Mouse (Mus musculus) activated CD4-positive, CD25-positive, alpha-beta regulatory T cell, adult 4 months (primary cell): ENCODE measurements around the gene Isca2. TPM values are rescaled to one million over a fixed set of nuclear protein-coding genes. Genes with fewer than 3 reads are reported as not detected.

Experiments
- ATAC-seq: one replicate; pipeline ENCODE4 v1.8.0; 2017
- polyA plus RNA-seq, 2 experiments: library from polyadenylated mRNA; unstranded; fragments of 100-300 nt; shearing (Covaris generic); gene quantifications; one replicate each; pipeline ENCODE4 v1.2.1; 2017

Isca2 gene
- polyA plus RNA-seq: 100 to 1,000 TPM in 1 of 2 experiments, 10 to 100 TPM in 1; 96.4 to 138 TPM

- ATAC-seq: peak; percentile 97
Observed at GRCm38 (mm10) chr12:84772726-84773441, at the start of gene Isca2, which contains the start of gene Npc2. Gene Isca2 (plus strand): TSS chr12:84773251. Gene Npc2 (minus strand): TSS chr12:84773152.

GRCm38 (mm10) chr12:84726391-84726790 lies 46.7 kb upstream of the Isca2 start:
- ATAC-seq: no peak

- no peak for ATAC-seq
Observed at GRCm38 (mm10) chr12:84726986-84727385, 46.1 kb upstream of the Isca2 start.

GRCm38 (mm10) chr12:84727434-84727833 lies 45.6 kb upstream of the Isca2 start:
- no peak for ATAC-seq

GRCm38 (mm10) chr12:84728421-84728820 lies 44.6 kb upstream of the Isca2 start:
- no peak for ATAC-seq

- no peak for ATAC-seq
Observed at GRCm38 (mm10) chr12:84733366-84733765, 39.7 kb upstream of the Isca2 start.

GRCm38 (mm10) chr12:84743496-84743895 lies 29.6 kb upstream of the Isca2 start:
- ATAC-seq: no peak

GRCm38 (mm10) chr12:84745700-84746099 lies 27.4 kb upstream of the Isca2 start:
- no peak for ATAC-seq

GRCm38 (mm10) chr12:84748134-84748533 lies 24.9 kb upstream of the Isca2 start:
- ATAC-seq: no peak

- ATAC-seq: no peak
Observed at GRCm38 (mm10) chr12:84750661-84751060, 22.4 kb upstream of the Isca2 start.

- no peak for ATAC-seq
Observed at GRCm38 (mm10) chr12:84752131-84752977, 20.7 kb upstream of the Isca2 start.

- ATAC-seq: peak; percentile 54
Observed at GRCm38 (mm10) chr12:84755008-84755695, 17.9 kb upstream of the Isca2 start.

GRCm38 (mm10) chr12:84756016-84756415 lies 17.0 kb upstream of the Isca2 start:
- ATAC-seq: no peak

- no peak for ATAC-seq
Observed at GRCm38 (mm10) chr12:84759063-84759462, 14.0 kb upstream of the Isca2 start.

- peak; percentile 97 for ATAC-seq
Observed at GRCm38 (mm10) chr12:84762532-84762931, 10.5 kb upstream of the Isca2 start.

GRCm38 (mm10) chr12:84763577-84764218 lies 9.4 kb upstream of the Isca2 start:
- ATAC-seq: no peak

- no peak for ATAC-seq
Observed at GRCm38 (mm10) chr12:84764756-84765155, 8.3 kb upstream of the Isca2 start.

- ATAC-seq: no peak
Observed at GRCm38 (mm10) chr12:84765506-84765905, 7.5 kb upstream of the Isca2 start.

GRCm38 (mm10) chr12:84766113-84766735 lies 6.8 kb upstream of the Isca2 start:
- no peak for ATAC-seq

- no peak for ATAC-seq
Observed at GRCm38 (mm10) chr12:84767510-84767909, 5.5 kb upstream of the Isca2 start.

- no peak for ATAC-seq
Observed at GRCm38 (mm10) chr12:84769624-84770023, 3.4 kb upstream of the Isca2 start.

GRCm38 (mm10) chr12:84771981-84772520 lies 1.0 kb upstream of the Isca2 start:
- ATAC-seq: no peak
